Mouse (Mus musculus) heart, postnatal 0 days (tissue): ENCODE results near the gene Maml1.

ENCODE experiments used
- CTCF ChIP-seq: IDR thresholded peaks from 2 replicates; pipeline ENCODE4 v1.5.1; 2016; ENCODE audit warnings: antibody characterized with exemption, control low read depth, low read depth
- EP300 ChIP-seq: IDR thresholded peaks from 2 replicates; pipeline ENCODE4 v1.6.1; 2016; ENCODE audit warnings: antibody characterized with exemption, low read depth

DNA sequence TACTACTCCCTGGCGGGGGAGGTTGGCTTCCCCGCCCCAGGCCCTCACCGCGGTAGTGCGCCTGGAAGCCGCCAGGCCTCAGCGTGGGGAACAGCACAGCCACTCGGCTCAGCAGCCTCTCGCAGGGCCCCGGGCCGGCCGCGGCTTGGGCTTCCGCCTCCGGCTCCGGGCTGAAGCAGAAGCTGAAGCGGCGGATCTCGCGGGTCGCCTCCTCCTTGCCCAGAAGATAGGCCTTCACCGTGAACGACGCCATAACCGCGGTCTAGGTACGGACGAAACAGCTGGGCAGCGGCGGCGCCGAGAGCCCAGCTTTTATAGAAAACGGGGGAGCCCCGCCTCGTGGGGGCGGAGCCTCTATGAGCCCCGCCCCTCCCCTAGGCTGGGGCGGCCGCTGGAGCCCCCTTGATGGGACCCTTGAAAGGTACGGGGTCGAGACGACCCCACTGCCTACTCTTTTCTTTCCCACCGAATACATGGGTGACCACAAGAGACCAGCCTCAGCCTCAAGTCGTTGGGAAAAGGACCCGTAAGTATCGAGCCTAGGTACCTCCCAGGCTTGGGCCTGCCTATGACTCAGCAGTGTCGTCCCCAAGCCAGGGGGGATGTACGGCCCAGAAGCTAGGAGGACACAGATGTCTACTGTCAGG is 81.5 kb downstream of the Maml1 start, which contains the start of the genes Sqstm1 and Mgat4b:
- TF ChIP-seq CTCF = no peak
- peak; percentile 64; the same call in 1 of the 2 replicates for TF ChIP-seq EP300
